Mouse (Mus musculus): Measurements from ENCODE around the gene Klf3. TPM values are rescaled to one million over a fixed set of nuclear protein-coding genes. Genes with fewer than 3 reads are reported as not detected.

Klf3 gene
- polyA plus RNA-seq, 1 experiment, result not detected

- TF ChIP-seq CTCF (IDR thresholded peaks at IDR 0.05; ENCODE audit: insufficient read depth, low read depth, low read length) (no peak), POLR2A (IDR thresholded peaks at IDR 0.05; ENCODE audit: insufficient read depth, low read depth, low read length) (no peak)
- H3K27ac ChIP-seq (ENCODE audit: insufficient read depth, low read depth, low read length), result no peak overlapping the region
- H3K4me3 ChIP-seq (ENCODE audit: insufficient read depth, low read depth, low read length), result no peak overlapping the region
- H3K4me1 ChIP-seq (ENCODE audit: control insufficient read depth, insufficient read depth, low read length), result no peaks in the 10 kb centered on the region
- 76% methylated on average over 6 of the region's 6 CpGs for WGBS
These were observed 35.9 kb downstream of the Klf3 start for GRCm38 (mm10) chr5:64839016-64839599.

GRCm38 (mm10) chr5:64840087-64840486, 36.9 kb downstream of the Klf3 start:
- Histone ChIP-seq H3K4me3 (ENCODE audit: insufficient read depth, low read depth, low read length) (no peak overlapping the region), H3K27ac (ENCODE audit: insufficient read depth, low read depth, low read length) (no peak overlapping the region), H3K4me1 (ENCODE audit: control insufficient read depth, insufficient read depth, low read length) (no peaks in the 10 kb centered on the region)
- 27% methylated on average over 1 of the region's 1 CpGs for WGBS
- no peak for TF ChIP-seq POLR2A (IDR thresholded peaks at IDR 0.05; ENCODE audit: insufficient read depth, low read depth, low read length)
- no peak for TF ChIP-seq CTCF (IDR thresholded peaks at IDR 0.05; ENCODE audit: insufficient read depth, low read depth, low read length)

- Histone ChIP-seq H3K4me1 (ENCODE audit: control insufficient read depth, insufficient read depth, low read length) (no peaks in the 10 kb centered on the region), H3K27ac (ENCODE audit: insufficient read depth, low read depth, low read length) (no peak overlapping the region), H3K4me3 (ENCODE audit: insufficient read depth, low read depth, low read length) (no peak overlapping the region)
- TF ChIP-seq CTCF (IDR thresholded peaks at IDR 0.05; ENCODE audit: insufficient read depth, low read depth, low read length) (no peak), POLR2A (IDR thresholded peaks at IDR 0.05; ENCODE audit: insufficient read depth, low read depth, low read length) (no peak)
- 93% methylated on average over 3 of the region's 3 CpGs for WGBS
These were observed 41.4 kb downstream of the Klf3 start for GRCm38 (mm10) chr5:64844622-64845021.

- WGBS, result 74% methylated on average over 2 of the region's 2 CpGs
- no peak overlapping the region for H3K27ac ChIP-seq (ENCODE audit: insufficient read depth, low read depth, low read length)
These were observed 44.1 kb downstream of the Klf3 start for GRCm38 (mm10) chr5:64847305-64847704.

GRCm38 (mm10) chr5:64849892-64850291, 46.7 kb downstream of the Klf3 start:
- H3K4me3 ChIP-seq (ENCODE audit: insufficient read depth, low read depth, low read length), result no peak overlapping the region
- no peak overlapping the region for H3K27ac ChIP-seq (ENCODE audit: insufficient read depth, low read depth, low read length)
- TF ChIP-seq CTCF (IDR thresholded peaks at IDR 0.05; ENCODE audit: insufficient read depth, low read depth, low read length), result no peak
- no peak for TF ChIP-seq POLR2A (IDR thresholded peaks at IDR 0.05; ENCODE audit: insufficient read depth, low read depth, low read length)
- H3K4me1 ChIP-seq (ENCODE audit: control insufficient read depth, insufficient read depth, low read length), result no peaks in the 10 kb centered on the region
- WGBS, result 87% methylated on average over 7 of the region's 7 CpGs

More at GRCm38 (mm10) chr5:64847305-64847704, 44.1 kb downstream of the Klf3 start:
- TF ChIP-seq POLR2A (IDR thresholded peaks at IDR 0.05; ENCODE audit: insufficient read depth, low read depth, low read length) (no peak), CTCF (IDR thresholded peaks at IDR 0.05; ENCODE audit: insufficient read depth, low read depth, low read length) (no peak)
- Histone ChIP-seq H3K4me1 (ENCODE audit: control insufficient read depth, insufficient read depth, low read length) (no peaks in the 10 kb centered on the region), H3K4me3 (ENCODE audit: insufficient read depth, low read depth, low read length) (no peak overlapping the region)

- 55% methylated on average over 5 of the region's 5 CpGs for WGBS
- Histone ChIP-seq H3K4me1 (ENCODE audit: control insufficient read depth, insufficient read depth, low read length) (no peaks in the 10 kb centered on the region), H3K27ac (ENCODE audit: insufficient read depth, low read depth, low read length) (no peak overlapping the region), H3K4me3 (ENCODE audit: insufficient read depth, low read depth, low read length) (no peak overlapping the region)
- TF ChIP-seq CTCF (IDR thresholded peaks at IDR 0.05; ENCODE audit: insufficient read depth, low read depth, low read length) (no peak), POLR2A (IDR thresholded peaks at IDR 0.05; ENCODE audit: insufficient read depth, low read depth, low read length) (no peak)
These were observed 49.6 kb downstream of the Klf3 start for GRCm38 (mm10) chr5:64852656-64853398.

- no peak overlapping the region for H3K27ac ChIP-seq (ENCODE audit: insufficient read depth, low read depth, low read length)
- WGBS, result 91% methylated on average over 5 of the region's 5 CpGs
These were observed 50.2 kb downstream of the Klf3 start for GRCm38 (mm10) chr5:64853421-64853820.

GRCm38 (mm10) chr5:64855199-64855598, 52.0 kb downstream of the Klf3 start:
- Histone ChIP-seq H3K4me1 (ENCODE audit: control insufficient read depth, insufficient read depth, low read length) (no peaks in the 10 kb centered on the region), H3K4me3 (ENCODE audit: insufficient read depth, low read depth, low read length) (no peak overlapping the region), H3K27ac (ENCODE audit: insufficient read depth, low read depth, low read length) (no peak overlapping the region)
- TF ChIP-seq CTCF (IDR thresholded peaks at IDR 0.05; ENCODE audit: insufficient read depth, low read depth, low read length) (no peak), POLR2A (IDR thresholded peaks at IDR 0.05; ENCODE audit: insufficient read depth, low read depth, low read length) (no peak)

More at GRCm38 (mm10) chr5:64853421-64853820, 50.2 kb downstream of the Klf3 start:
- no peaks in the 10 kb centered on the region for H3K4me1 ChIP-seq (ENCODE audit: control insufficient read depth, insufficient read depth, low read length)
- TF ChIP-seq CTCF (IDR thresholded peaks at IDR 0.05; ENCODE audit: insufficient read depth, low read depth, low read length) (no peak), POLR2A (IDR thresholded peaks at IDR 0.05; ENCODE audit: insufficient read depth, low read depth, low read length) (no peak)
- H3K4me3 ChIP-seq (ENCODE audit: insufficient read depth, low read depth, low read length), result no peak overlapping the region

GRCm38 (mm10) chr5:64860900-64861470, 57.8 kb downstream of the Klf3 start:
- TF ChIP-seq CTCF (IDR thresholded peaks at IDR 0.05; ENCODE audit: insufficient read depth, low read depth, low read length) (no peak), POLR2A (IDR thresholded peaks at IDR 0.05; ENCODE audit: insufficient read depth, low read depth, low read length) (no peak)
- no peak overlapping the region for H3K27ac ChIP-seq (ENCODE audit: insufficient read depth, low read depth, low read length)
- 83% methylated on average over 5 of the region's 5 CpGs for WGBS
- peaks cover 6% of the 10 kb centered on the region; the same call in 1 of the 2 replicates for H3K4me1 ChIP-seq (ENCODE audit: control insufficient read depth, insufficient read depth, low read length)
- no peak overlapping the region for H3K4me3 ChIP-seq (ENCODE audit: insufficient read depth, low read depth, low read length)
